Mouse (Mus musculus) embryonic facial prominence, embryonic 11.5 days (tissue): ENCODE measurements around the gene Rtl10. TPM values are rescaled to one million over a fixed set of nuclear protein-coding genes. Genes with fewer than 3 reads are reported as not detected.
A peak's percentile ranks its signal among the peaks of the same experiment; 100 is the strongest.

Experiments used
- ATAC-seq: fragments of 200-750 bp; cut with Nextera tagmentation; replicated peaks from 2 replicates; pipeline ENCODE4 v1.8.0; 2017; ENCODE audit warnings: low read depth; ENCODE audit not compliant: insufficient number of reproducible peaks, low FRiP score, low TSS enrichment
- DNase-seq: peaks from one replicate; pipeline ENCODE4 v3.0.0-alpha.2; 2015; ENCODE audit warnings: low spot score
- H3K27ac ChIP-seq: fragments of 300-500 bp; sonication (generic); replicated peaks from 2 replicates; pipeline ENCODE4 v1.5.1; 2014; ENCODE audit warnings: mild to moderate bottlenecking, low read depth, low read length, control low read depth
- H3K27me3 ChIP-seq: fragments of 300-500 bp; sonication (generic); 2 replicates; pipeline ENCODE4 v1.6.1; 2014; ENCODE audit warnings: mild to moderate bottlenecking, low read length, moderate library complexity, mixed read lengths; ENCODE audit not compliant: control insufficient read depth, insufficient read depth
- H3K36me3 ChIP-seq: fragments of 300-500 bp; sonication (generic); replicated peaks from 2 replicates; pipeline ENCODE4 v1.6.1; 2014; ENCODE audit warnings: low read depth, mild to moderate bottlenecking, low read length, moderate library complexity, mixed read lengths; ENCODE audit not compliant: control insufficient read depth, insufficient read depth
- H3K4me1 ChIP-seq: fragments of 300-500 bp; sonication (generic); 2 replicates; pipeline ENCODE4 v1.6.1; 2014; ENCODE audit warnings: low read length, mixed read lengths; ENCODE audit not compliant: control insufficient read depth, insufficient read depth
- H3K4me2 ChIP-seq: fragments of 300-500 bp; sonication (generic); 2 replicates; pipeline ENCODE4 v1.6.1; 2014; ENCODE audit warnings: low read depth, mild to moderate bottlenecking, control low read depth, low read length, moderate library complexity
- H3K4me3 ChIP-seq: fragments of 300-500 bp; sonication (generic); 2 replicates; pipeline ENCODE4 v1.5.1; 2014; ENCODE audit warnings: low read depth, low read length, control low read depth
- H3K9ac ChIP-seq: fragments of 300-500 bp; sonication (generic); replicated peaks from 2 replicates; pipeline ENCODE4 v1.6.1; 2014; ENCODE audit warnings: mild to moderate bottlenecking, control low read depth, low read length
- H3K9me3 ChIP-seq: fragments of 300-500 bp; sonication (generic); replicated peaks from 2 replicates; pipeline ENCODE4 v1.6.1; 2016; ENCODE audit warnings: mild to moderate bottlenecking, low read length, inconsistent platforms, mixed read lengths; ENCODE audit not compliant: control insufficient read depth
- WGBS: fragments of 180-500 bp; shearing (Covaris S2); extraction: QIAGEN DNeasy Blood & Tissue Kit; methylation state at CpG from one replicate; pipeline ENCODE4 v1.1.7; 2014; 5-methylcytosine and 5-hydroxymethylcytosine counted together
- polyA plus RNA-seq: library from polyadenylated mRNA; unstranded; fragments of >200 nt; fragmentation: Nextera tagmentation; extraction: Ambion mirVana; gene quantifications from 2 replicates; pipeline ENCODE4 v1.2.1, GENCODE M21; 2014

Rtl10 gene
- polyA plus RNA-seq, 1 experiment from 2014 or later, result 3.5 TPM

- H3K27ac ChIP-seq, result no peak overlapping the region
- no peak overlapping the region for H3K9ac ChIP-seq
- DNase-seq (no peak), ATAC-seq (no peak)
- H3K36me3 ChIP-seq, result no peaks in the 10 kb centered on the region
- no peaks in the 10 kb centered on the region for H3K9me3 ChIP-seq
- H3K4me1 ChIP-seq, result no peaks in the 10 kb centered on the region; the same call in 1 of the 2 replicates
- no peak overlapping the region for H3K4me3 ChIP-seq
- H3K27me3 ChIP-seq, result no peaks in the 10 kb centered on the region
- H3K4me2 ChIP-seq, result no peak overlapping the region
- WGBS, result 64% methylated on average over 4 of the region's 4 CpGs
Observed at GRCm38 (mm10) chr16:18472416-18472815, 26.3 kb upstream of the Rtl10 start.

GRCm38 (mm10) chr16:18472976-18473375, 25.7 kb upstream of the Rtl10 start:
- ATAC-seq, result no peak
- no peaks in the 10 kb centered on the region for H3K9me3 ChIP-seq
- 90% methylated on average over 8 of the region's 8 CpGs for WGBS
- DNase-seq, result no peak
- H3K9ac ChIP-seq, result no peak overlapping the region
- no peak overlapping the region for H3K4me2 ChIP-seq
- H3K4me3 ChIP-seq, result no peak overlapping the region
- H3K36me3 ChIP-seq, result no peaks in the 10 kb centered on the region
- H3K27me3 ChIP-seq, result no peaks in the 10 kb centered on the region
- no peak overlapping the region for H3K27ac ChIP-seq
- H3K4me1 ChIP-seq, result no peaks in the 10 kb centered on the region; the same call in 1 of the 2 replicates

- Histone ChIP-seq H3K4me2 (no peak overlapping the region), H3K9ac (no peak overlapping the region), H3K27me3 (no peaks in the 10 kb centered on the region), H3K27ac (no peak overlapping the region), H3K4me3 (no peak overlapping the region), H3K9me3 (no peaks in the 10 kb centered on the region), H3K36me3 (no peaks in the 10 kb centered on the region), H3K4me1 (no peaks in the 10 kb centered on the region; the same call in 1 of the 2 replicates)
- no peak for DNase-seq
- no peak for ATAC-seq
- WGBS, result 90% methylated on average over 2 of the region's 2 CpGs
Observed at GRCm38 (mm10) chr16:18474021-18474420, 24.7 kb upstream of the Rtl10 start.

- 59% methylated on average over 6 of the region's 6 CpGs for WGBS
Observed at GRCm38 (mm10) chr16:18477996-18478395, 20.7 kb upstream of the Rtl10 start.

DNA sequence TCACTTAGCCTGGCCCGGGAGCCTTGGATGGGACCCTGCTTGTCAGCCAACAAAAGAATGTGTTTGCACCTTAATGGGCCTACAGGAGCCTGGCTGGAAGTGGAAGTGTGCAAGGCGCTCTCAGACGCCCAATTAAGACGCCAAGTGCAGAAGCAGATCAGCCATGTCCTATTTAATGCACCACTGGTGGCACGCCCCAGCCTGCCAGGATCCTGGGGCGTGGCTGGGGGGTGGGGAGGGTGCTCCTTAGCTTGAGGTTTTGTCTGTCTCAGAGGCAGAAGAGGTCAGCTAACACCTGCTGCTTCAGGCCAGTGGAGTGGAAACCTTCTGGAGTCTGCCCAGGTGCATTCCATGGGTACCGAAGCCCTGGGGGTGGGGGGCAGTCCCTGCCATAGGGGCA, 19.0 kb upstream of the Rtl10 start:
- WGBS, result 43% methylated on average over 7 of the region's 7 CpGs
- ATAC-seq, result no peak
- H3K9me3 ChIP-seq, result no peaks in the 10 kb centered on the region
- DNase-seq, result no peak
- H3K4me3 ChIP-seq, result no peak overlapping the region
- H3K9ac ChIP-seq, result no peak overlapping the region
- H3K4me2 ChIP-seq, result no peak overlapping the region
- H3K4me1 ChIP-seq, result no peaks in the 10 kb centered on the region
- no peak overlapping the region for H3K27ac ChIP-seq
- H3K36me3 ChIP-seq, result no peaks in the 10 kb centered on the region
- H3K27me3 ChIP-seq, result no peaks in the 10 kb centered on the region

More at GRCm38 (mm10) chr16:18477996-18478395, 20.7 kb upstream of the Rtl10 start:
- Histone ChIP-seq H3K4me3 (no peak overlapping the region), H3K4me2 (no peak overlapping the region), H3K4me1 (no peaks in the 10 kb centered on the region; the same call in 1 of the 2 replicates), H3K27me3 (no peaks in the 10 kb centered on the region), H3K9me3 (no peaks in the 10 kb centered on the region), H3K27ac (no peak overlapping the region), H3K9ac (no peak overlapping the region), H3K36me3 (no peaks in the 10 kb centered on the region)
- DNase-seq (no peak), ATAC-seq (no peak)

GRCm38 (mm10) chr16:18480933-18481485, 17.7 kb upstream of the Rtl10 start:
- no peak overlapping the region for H3K4me2 ChIP-seq
- 70% methylated on average over 4 of the region's 4 CpGs for WGBS
- H3K27ac ChIP-seq, result no peak overlapping the region
- no peak for DNase-seq
- H3K9me3 ChIP-seq, result no peaks in the 10 kb centered on the region
- no peak overlapping the region for H3K4me3 ChIP-seq
- H3K4me1 ChIP-seq, result no peaks in the 10 kb centered on the region
- ATAC-seq, result no peak
- H3K36me3 ChIP-seq, result no peaks in the 10 kb centered on the region
- H3K9ac ChIP-seq, result no peak overlapping the region
- H3K27me3 ChIP-seq, result no peaks in the 10 kb centered on the region

DNA sequence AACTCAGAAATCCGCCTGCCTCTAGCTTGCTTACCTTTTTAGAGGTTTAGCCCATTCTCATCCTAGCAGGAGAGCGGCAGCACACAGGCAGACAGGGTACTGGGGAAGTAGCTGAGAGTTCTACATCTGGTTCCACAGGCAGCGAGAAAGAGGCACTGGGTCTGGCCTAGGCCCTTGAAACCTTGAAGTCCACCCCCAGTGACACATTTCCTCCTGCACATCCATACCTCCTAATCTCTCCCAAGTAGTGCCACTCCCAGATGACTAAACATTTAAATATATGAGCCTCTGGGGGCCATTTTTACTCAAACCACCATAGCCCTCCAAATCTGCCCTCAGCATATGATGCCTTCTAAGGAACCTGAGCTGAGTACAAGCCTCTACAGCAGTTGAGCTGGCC, 16.3 kb upstream of the Rtl10 start:
- Histone ChIP-seq H3K4me2 (no peak overlapping the region), H3K9ac (no peak overlapping the region), H3K27ac (no peak overlapping the region), H3K4me3 (no peak overlapping the region), H3K27me3 (no peaks in the 10 kb centered on the region), H3K9me3 (no peaks in the 10 kb centered on the region), H3K36me3 (no peaks in the 10 kb centered on the region), H3K4me1 (no peaks in the 10 kb centered on the region)
- 84% methylated on average over 3 of the region's 3 CpGs for WGBS
- ATAC-seq, result no peak
- DNase-seq, result no peak

GRCm38 (mm10) chr16:18483839-18484238, 14.9 kb upstream of the Rtl10 start:
- no peak overlapping the region for H3K4me2 ChIP-seq
- H3K4me3 ChIP-seq, result no peak overlapping the region
- no peak overlapping the region for H3K9ac ChIP-seq
- no peaks in the 10 kb centered on the region for H3K9me3 ChIP-seq
- no peak for DNase-seq
- no peaks in the 10 kb centered on the region for H3K27me3 ChIP-seq
- no peak overlapping the region for H3K27ac ChIP-seq
- WGBS, result 60% methylated on average over 5 of the region's 5 CpGs
- no peaks in the 10 kb centered on the region for H3K4me1 ChIP-seq
- peak; percentile 72; the same call in 1 of the 2 replicates for ATAC-seq
- H3K36me3 ChIP-seq, result no peaks in the 10 kb centered on the region
